In the genomic region with DNA sequence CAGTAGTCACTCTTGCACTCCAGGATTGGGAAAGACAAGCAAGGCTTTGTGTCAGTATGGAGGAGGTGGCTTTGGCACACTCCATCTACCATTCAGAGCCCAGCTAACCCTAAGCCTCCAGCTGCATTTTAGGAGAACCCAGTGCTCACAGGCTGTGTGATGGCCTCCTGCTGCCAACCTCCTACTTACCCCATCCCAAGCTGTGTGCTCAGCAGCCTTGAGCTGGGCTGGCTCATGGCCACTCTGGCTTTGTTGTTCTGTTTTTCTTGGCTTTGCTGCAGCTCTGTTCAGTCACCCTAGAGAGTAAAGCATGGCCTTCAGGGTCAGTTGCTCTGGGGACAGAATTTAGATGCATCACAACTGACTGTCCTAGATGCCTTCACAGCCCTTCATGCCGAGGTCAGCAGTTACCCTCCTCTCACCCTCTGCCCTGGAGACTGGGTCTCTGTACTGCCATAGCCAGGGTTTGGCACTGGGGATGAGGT, we compare ENCODE assay signal across 9 mouse cellular contexts. TPM values are rescaled to one million over a fixed set of nuclear protein-coding genes. Genes with fewer than 3 reads are reported as not detected.
A peak's percentile ranks its signal among the peaks of the same experiment; 100 is the strongest.
DNase-seq lines count a peak whose midpoint lies in the region; ATAC-seq and TF ChIP-seq lines count a peak whose summit lies in the region.
"Had no signal": no experiment of that assay in that cellular context is flagged by ENCODE, and none has a peak within 500 bp of the region (broad histone marks: within the 10 kb centered on the region; RNA-seq: fewer than 3 reads in every experiment).

No protein-coding gene starts in this region.

- no peak overlapping the region for H3K4me2 ChIP-seq in liver, embryonic 16.5 days (ENCODE audit: low read depth, low read length)
- H3K4me2 ChIP-seq: limb, embryonic 13.5 days had no signal

- POLR2A ChIA-PET in Patski (lab: Charles Lee), result no interaction called here

- peak; percentile 82 for ATAC-seq in Patski
- peak; percentile 47; the same call in 1 of the 2 replicates for ATAC-seq in liver, embryonic 16.5 days (ENCODE audit: low read depth)

- CTCF ChIA-PET in Patski (lab: Charles Lee), result no interaction called here

- TF ChIP-seq CTCF in Patski (IDR thresholded peaks at IDR 0.05), result no peak

- H3K4me3 ChIP-seq in liver, embryonic 16.5 days (ENCODE audit: low read depth, low read length), result no peak overlapping the region
- H3K4me3 ChIP-seq: limb, embryonic 13.5 days had no signal

- in situ Hi-C loops in Patski (cut with MboI; ENCODE audit: low pct_unique_long_range_greater_than_20kb), result no loop called here

- no peaks in the 10 kb centered on the region for H3K27me3 ChIP-seq in Patski
- H3K27me3 ChIP-seq in liver, embryonic 16.5 days (ENCODE audit: control insufficient read depth, insufficient read depth, low read depth, low read length), result no peaks in the 10 kb centered on the region
- H3K27me3 ChIP-seq: limb, embryonic 13.5 days had no signal

- DNase-seq in embryo, embryonic 10 days (ENCODE audit: low spot score), result peak; percentile 2
- DNase-seq in embryo, embryonic 11 days, result no peak
- peak; percentile 61 for DNase-seq in Patski (ENCODE audit: low read depth, low spot score)
- peak; percentile 96 for DNase-seq in fat pad, adult 2 months (ENCODE audit: extremely low read depth, low read depth, low spot score)
- DNase-seq in kidney, adult 9 months, result peak; percentile 89
- peak; percentile 53 for DNase-seq in skeletal muscle tissue, adult 2 months (ENCODE audit: low read depth, low spot score)
- no peak for DNase-seq in urinary bladder, postnatal 25 days (ENCODE audit: low spot score)

- 52% methylated on average over 1 of the region's 1 CpGs for WGBS in liver, embryonic 16.5 days (ENCODE audit: insufficient replicate concordance)

- no peak overlapping the region for H3K27ac ChIP-seq in liver, embryonic 16.5 days (ENCODE audit: low read length)
- H3K27ac ChIP-seq: limb, embryonic 13.5 days had no signal

- no peak overlapping the region for H3K9ac ChIP-seq in liver, embryonic 16.5 days (ENCODE audit: low read depth, low read length)
- H3K9ac ChIP-seq: limb, embryonic 13.5 days had no signal

- no peaks in the 10 kb centered on the region for H3K4me1 ChIP-seq in liver, embryonic 16.5 days (ENCODE audit: control insufficient read depth, low read depth, low read length)
- H3K4me1 ChIP-seq: limb, embryonic 13.5 days had no signal

- no peaks in the 10 kb centered on the region for H3K36me3 ChIP-seq in liver, embryonic 16.5 days (ENCODE audit: control insufficient read depth, insufficient read depth)
- H3K36me3 ChIP-seq: limb, embryonic 13.5 days had no signal

- no peaks in the 10 kb centered on the region for H3K9me3 ChIP-seq in liver, embryonic 16.5 days (replicated peaks; ENCODE audit: control insufficient read depth, low read length)
- H3K9me3 ChIP-seq: limb, embryonic 13.5 days had no signal

RNA-seq across cellular contexts. Expression of gene Nat8f2, which starts 12.7 kb away (rescaled TPM):
- polyA plus RNA-seq in Patski (2021), result 0.01 TPM
- polyA plus RNA-seq in liver, embryonic 16.5 days (2015; fragmentation: Nextera tagmentation; extraction: Ambion mirVana), result not detected in 2 replicates
- polyA plus RNA-seq: limb, embryonic 13.5 days had no signal

RNA-seq across cellular contexts. Expression of gene Nat8, which starts 24.4 kb away (rescaled TPM):
- 0.22 TPM for polyA plus RNA-seq in Patski (2021)
- polyA plus RNA-seq in liver, embryonic 16.5 days (2015; fragmentation: Nextera tagmentation; extraction: Ambion mirVana), result 0.08 and 0.12 TPM in 2 replicates
- polyA plus RNA-seq: limb, embryonic 13.5 days had no signal

RNA-seq across cellular contexts. Expression of gene Nat8f5, which starts 35.5 kb away (rescaled TPM):
- not detected for polyA plus RNA-seq in Patski (2021)
- polyA plus RNA-seq in liver, embryonic 16.5 days (2015; fragmentation: Nextera tagmentation; extraction: Ambion mirVana), result not detected in 2 replicates
- polyA plus RNA-seq: limb, embryonic 13.5 days had no signal

RNA-seq across cellular contexts. Expression of gene Nat8f6, which starts 35.5 kb away (rescaled TPM):
- polyA plus RNA-seq in Patski (2021), result 0.64 TPM
- polyA plus RNA-seq in liver, embryonic 16.5 days (2015; fragmentation: Nextera tagmentation; extraction: Ambion mirVana), result not detected in 2 replicates
- polyA plus RNA-seq: limb, embryonic 13.5 days had no signal

RNA-seq across cellular contexts. Expression of gene Nat8f4, which starts 48.4 kb away (rescaled TPM):
- 0.27 TPM for polyA plus RNA-seq in Patski (2021)
- polyA plus RNA-seq in liver, embryonic 16.5 days (2015; fragmentation: Nextera tagmentation; extraction: Ambion mirVana), result 1.7 and 2.0 TPM in 2 replicates

Comparison
In these comparisons a context has a peak if more than half of its experiments do, and no peak if none do; other contexts are left out.
1. DNase-seq: peak in embryo, embryonic 10 days (single experiment), Patski (single experiment), fat pad, adult 2 months (single experiment), kidney, adult 9 months (single experiment) and skeletal muscle tissue, adult 2 months (single experiment); none in embryo, embryonic 11 days (single experiment) and urinary bladder, postnatal 25 days (single experiment).